Mouse (Mus musculus) embryonic facial prominence, embryonic 15.5 days (tissue): ENCODE results near the gene Ube2t. TPM values are rescaled to one million over a fixed set of nuclear protein-coding genes. Genes with fewer than 3 reads are reported as not detected.
A peak's percentile ranks its signal among the peaks of the same experiment; 100 is the strongest.

Experiments used
- ATAC-seq: fragments of 200-750 bp; cut with Nextera tagmentation; 2 replicates; pipeline ENCODE4 v1.8.0; 2017; ENCODE audit warnings: low read depth, moderate TSS enrichment; ENCODE audit not compliant: insufficient number of reproducible peaks, low FRiP score, low TSS enrichment
- H3K27ac ChIP-seq: fragments of 300-500 bp; sonication (generic); replicated peaks from 2 replicates; pipeline ENCODE4 v1.5.1; 2015; ENCODE audit warnings: mild to moderate bottlenecking, inconsistent platforms
- H3K27me3 ChIP-seq: fragments of 300-500 bp; sonication (generic); 2 replicates; pipeline ENCODE4 v1.6.1; 2015; ENCODE audit warnings: inconsistent platforms
- H3K36me3 ChIP-seq: fragments of 300-500 bp; sonication (generic); 2 replicates; pipeline ENCODE4 v1.6.1; 2015; ENCODE audit warnings: mild to moderate bottlenecking, inconsistent platforms
- H3K4me1 ChIP-seq: fragments of 300-500 bp; sonication (generic); 2 replicates; pipeline ENCODE4 v1.6.1; 2015; ENCODE audit warnings: inconsistent platforms
- H3K4me2 ChIP-seq: fragments of 300-500 bp; sonication (generic); replicated peaks from 2 replicates; pipeline ENCODE4 v1.6.1; 2015; ENCODE audit warnings: mild to moderate bottlenecking, inconsistent platforms
- H3K4me3 ChIP-seq: fragments of 300-500 bp; sonication (generic); replicated peaks from 2 replicates; pipeline ENCODE4 v1.5.1; 2015; ENCODE audit warnings: mild to moderate bottlenecking, inconsistent platforms
- H3K9ac ChIP-seq: fragments of 300-500 bp; sonication (generic); 2 replicates; pipeline ENCODE4 v1.6.1; 2015; ENCODE audit warnings: inconsistent platforms
- H3K9me3 ChIP-seq: fragments of 300-500 bp; sonication (generic); replicated peaks from 2 replicates; pipeline ENCODE4 v1.6.1; 2016; ENCODE audit warnings: inconsistent platforms
- WGBS: fragments of 180-500 bp; shearing (Covaris S2); methylation state at CpG from one replicate; pipeline ENCODE4 v1.1.7; 2015; 5-methylcytosine and 5-hydroxymethylcytosine counted together
- polyA plus RNA-seq: library from polyadenylated mRNA; unstranded; fragments of >200 nt; fragmentation: Nextera tagmentation; extraction: Ambion mirVana; gene quantifications from 2 replicates; pipeline ENCODE4 v1.2.1, GENCODE M21; 2015

The Ube2t gene
- polyA plus RNA-seq = 27.0 and 30.3 TPM in 2 replicates

DNA sequence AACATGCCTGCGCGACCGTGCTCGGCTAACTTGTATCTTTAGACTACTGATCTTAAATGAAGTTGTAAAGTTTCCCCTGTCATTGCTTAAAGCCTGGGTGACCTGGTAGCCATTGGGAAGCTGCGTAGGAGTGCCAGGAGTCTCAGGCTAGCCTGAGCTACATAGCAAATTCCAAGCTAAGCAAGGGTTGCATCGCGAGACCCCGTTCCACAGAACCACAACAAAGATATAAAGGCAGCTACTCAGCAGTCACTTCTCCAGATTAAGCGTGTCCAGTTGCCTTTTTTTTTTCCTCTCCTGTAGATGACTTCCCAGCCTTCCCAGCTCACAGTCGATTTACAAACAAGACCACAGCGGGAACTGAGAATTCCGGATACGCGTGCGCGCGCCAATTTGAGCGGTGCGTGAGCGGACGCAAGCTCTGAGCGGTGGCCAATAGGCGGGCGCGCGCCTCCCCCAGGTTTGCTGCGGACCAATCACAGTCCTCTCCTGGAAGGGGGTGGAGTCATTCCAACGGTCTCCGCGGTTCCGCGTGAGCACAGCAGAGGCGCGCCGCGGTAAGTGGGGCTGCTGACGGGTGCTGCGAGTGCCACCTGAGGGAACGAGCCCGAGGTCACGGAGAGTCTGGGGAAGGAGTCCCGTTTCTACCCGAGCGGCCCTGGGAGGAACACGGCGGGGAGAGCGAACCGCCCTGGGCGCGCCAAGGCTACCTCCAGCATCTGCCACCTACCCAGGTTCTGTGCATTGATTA is at the start of gene Ube2t:
Gene Ube2t (plus strand): TSS at position 513 of the 751 bp plus-strand sequence.
- 0 out of 2 replicates have a peak within 1 kb of the TSS, but pooled peaks have one; percentile 28 for H3K27ac ChIP-seq
- H3K9ac ChIP-seq = peak within 1 kb of the TSS; percentile 65
- H3K27me3 ChIP-seq = no peaks in the 10 kb centered on the region
- H3K4me3 ChIP-seq = peak within 1 kb of the TSS; percentile 87
- H3K4me1 ChIP-seq = peaks cover 8% of the 10 kb centered on the region; the same call in 1 of the 2 replicates
- no peaks in the 10 kb centered on the region for H3K9me3 ChIP-seq
- 2% methylated on average over 50 of the region's 50 CpGs for WGBS
- H3K36me3 ChIP-seq = peaks cover 5% of the 10 kb centered on the region; the same call in 1 of the 2 replicates
- H3K4me2 ChIP-seq = peak within 1 kb of the TSS; percentile 84
- ATAC-seq = peak; percentile 99

DNA sequence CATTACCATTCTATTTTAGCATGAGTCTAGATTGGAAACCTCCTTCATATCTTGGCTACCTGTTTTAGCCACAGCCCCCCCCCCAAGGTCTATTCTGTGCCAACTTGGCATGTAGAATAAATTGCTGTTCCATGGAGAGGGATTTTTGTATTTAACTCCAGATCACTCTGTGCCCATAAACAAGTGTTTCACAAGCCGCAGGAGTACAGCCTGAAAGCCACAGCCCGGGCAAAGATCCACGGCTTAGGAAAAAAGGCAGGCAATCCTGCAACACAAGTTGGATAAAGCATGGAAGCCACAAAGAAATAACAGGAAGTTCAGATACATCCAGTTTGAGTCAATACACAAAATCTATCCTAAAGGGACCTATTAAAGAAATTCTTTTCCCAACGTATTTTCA is 48.8 kb upstream of the Ube2t start:
- no peaks in the 10 kb centered on the region for H3K27me3 ChIP-seq

DNA sequence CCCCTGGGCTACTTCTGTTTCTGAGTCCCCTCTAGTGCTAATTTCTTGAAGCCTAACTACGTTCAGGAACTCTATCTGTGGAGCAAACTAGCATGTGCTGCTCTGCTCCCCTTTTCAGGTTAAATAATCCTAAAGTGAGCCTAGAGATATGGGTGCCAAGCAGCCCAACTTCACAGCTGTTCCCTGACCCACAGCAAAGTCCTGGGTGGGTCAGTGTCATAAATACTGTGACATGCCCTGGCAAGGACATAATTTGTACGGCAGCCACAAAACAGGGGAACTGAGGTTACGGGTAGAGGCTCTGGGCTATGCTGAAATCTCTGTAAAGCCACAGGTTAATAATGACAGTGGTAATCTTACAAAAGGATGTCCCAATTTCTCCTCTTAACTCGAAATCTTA is 46.9 kb upstream of the Ube2t start:
- no peaks in the 10 kb centered on the region for H3K4me1 ChIP-seq
- WGBS = 77% methylated on average over 4 of the region's 4 CpGs
- ATAC-seq = no peak
- H3K4me3 ChIP-seq = no peak overlapping the region
- H3K4me2 ChIP-seq = no peak overlapping the region
- H3K27me3 ChIP-seq = no peaks in the 10 kb centered on the region
- H3K27ac ChIP-seq = no peak overlapping the region
- H3K9me3 ChIP-seq = no peaks in the 10 kb centered on the region
- no peak overlapping the region for H3K9ac ChIP-seq
- no peaks in the 10 kb centered on the region for H3K36me3 ChIP-seq

More for the DNA sequence above, 48.8 kb upstream of the Ube2t start:
- peaks cover 7% of the 10 kb centered on the region; the same call in 1 of the 2 replicates for H3K4me1 ChIP-seq
- no peak overlapping the region for H3K9ac ChIP-seq
- 69% methylated on average over 4 of the region's 4 CpGs for WGBS
- no peaks in the 10 kb centered on the region for H3K9me3 ChIP-seq
- H3K27ac ChIP-seq = no peak overlapping the region
- no peak for ATAC-seq
- no peak overlapping the region for H3K4me2 ChIP-seq
- H3K4me3 ChIP-seq = no peak overlapping the region
- no peaks in the 10 kb centered on the region for H3K36me3 ChIP-seq

DNA sequence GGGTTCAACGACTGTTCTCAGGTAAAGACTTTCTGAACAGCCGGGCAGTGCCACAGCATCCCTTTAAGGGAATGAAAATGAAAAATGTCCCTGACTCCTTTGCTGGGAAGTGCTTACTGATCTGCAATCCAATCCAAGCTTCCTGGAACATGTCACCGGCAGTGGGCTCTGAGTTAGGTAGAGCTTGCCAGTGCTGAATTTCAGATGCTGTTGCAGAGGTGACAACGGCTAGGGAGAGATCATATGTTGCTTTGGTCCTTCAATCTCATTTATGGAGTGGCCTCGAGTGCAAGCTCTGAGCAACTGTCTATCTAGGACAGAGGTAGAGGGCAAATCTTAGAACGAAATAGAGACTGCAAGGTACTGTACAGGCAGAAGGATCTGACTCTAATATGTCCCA is 43.4 kb upstream of the Ube2t start:
- 89% methylated on average over 6 of the region's 6 CpGs for WGBS
- no peaks in the 10 kb centered on the region for H3K36me3 ChIP-seq
- no peaks in the 10 kb centered on the region for H3K27me3 ChIP-seq
- H3K27ac ChIP-seq = no peak overlapping the region
- no peaks in the 10 kb centered on the region for H3K4me1 ChIP-seq
- ATAC-seq = no peak
- no peaks in the 10 kb centered on the region for H3K9me3 ChIP-seq
- H3K9ac ChIP-seq = no peak overlapping the region
- H3K4me3 ChIP-seq = no peak overlapping the region
- H3K4me2 ChIP-seq = no peak overlapping the region

DNA sequence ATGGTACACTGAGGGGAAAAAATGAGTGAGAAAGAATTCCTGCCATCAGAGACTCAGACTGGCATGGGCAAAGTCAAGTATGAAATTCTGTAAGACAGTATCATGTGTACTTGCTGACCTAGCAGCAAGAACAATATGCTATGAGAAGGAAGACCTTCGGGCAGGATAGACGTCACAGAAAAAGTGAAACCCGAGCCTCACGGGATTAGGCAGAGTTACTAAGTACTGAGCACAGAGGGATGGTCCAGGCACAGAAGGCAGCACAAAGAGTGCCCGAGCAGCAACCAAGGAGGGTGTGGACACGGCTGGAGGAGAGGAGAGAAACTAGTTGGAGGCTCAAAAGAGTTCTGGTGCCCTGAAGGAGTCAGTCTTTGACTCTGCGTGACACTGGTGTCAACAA is 29.9 kb upstream of the Ube2t start:
- Histone ChIP-seq H3K27me3 (no peaks in the 10 kb centered on the region), H3K4me3 (no peak overlapping the region), H3K4me1 (peaks cover 8% of the 10 kb centered on the region; the same call in 1 of the 2 replicates), H3K36me3 (no peaks in the 10 kb centered on the region), H3K4me2 (no peak overlapping the region), H3K9me3 (no peaks in the 10 kb centered on the region), H3K9ac (no peak overlapping the region), H3K27ac (no peak overlapping the region)
- 24% methylated on average over 7 of the region's 7 CpGs for WGBS
- ATAC-seq = no peak

DNA sequence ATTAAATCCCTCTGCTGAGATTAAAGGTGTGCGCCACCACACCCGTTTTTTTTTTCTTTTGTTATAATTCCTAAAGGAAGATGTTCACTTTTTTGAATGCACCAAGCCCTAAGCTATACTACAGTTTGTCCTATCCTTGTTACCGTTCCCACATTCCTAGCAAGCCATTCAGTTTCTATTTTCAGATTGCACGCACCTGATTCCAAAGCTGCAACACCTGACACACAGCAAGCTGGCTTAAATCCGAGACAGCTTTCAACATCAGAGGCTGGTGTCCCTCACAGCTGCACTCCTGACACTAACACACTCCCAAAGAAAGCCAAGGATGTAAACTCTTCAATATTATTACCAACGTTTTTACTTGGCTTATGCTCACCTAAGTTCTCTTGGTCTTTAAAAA is 26.0 kb upstream of the Ube2t start:
- ATAC-seq = no peak
- H3K4me1 ChIP-seq = peaks cover 10% of the 10 kb centered on the region; the same call in 1 of the 2 replicates
- no peak overlapping the region for H3K27ac ChIP-seq
- H3K36me3 ChIP-seq = no peaks in the 10 kb centered on the region
- H3K9ac ChIP-seq = no peak overlapping the region
- no peak overlapping the region for H3K4me3 ChIP-seq
- no peaks in the 10 kb centered on the region for H3K27me3 ChIP-seq
- 81% methylated on average over 6 of the region's 6 CpGs for WGBS
- H3K4me2 ChIP-seq = no peak overlapping the region
- no peaks in the 10 kb centered on the region for H3K9me3 ChIP-seq

DNA sequence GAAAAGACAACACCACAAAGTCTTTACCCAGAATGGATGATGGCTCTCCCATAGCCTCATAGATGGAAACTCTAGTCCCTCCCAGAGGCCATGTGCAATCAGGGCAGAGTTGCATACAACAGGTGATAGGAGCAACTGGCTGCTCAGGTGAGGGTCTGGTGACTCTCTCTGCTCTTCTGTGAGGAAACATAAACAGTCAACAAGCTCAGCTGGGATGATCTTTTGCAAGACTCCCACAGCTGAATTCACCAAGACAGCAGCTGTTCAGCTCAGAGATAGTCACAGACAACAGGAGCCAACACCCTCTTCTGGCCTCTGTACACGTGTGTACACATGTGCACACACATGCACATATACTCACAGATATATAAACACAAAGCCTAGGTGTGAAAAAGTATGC is 24.1 kb upstream of the Ube2t start:
- ATAC-seq = no peak
- Histone ChIP-seq H3K36me3 (no peaks in the 10 kb centered on the region), H3K4me3 (no peak overlapping the region), H3K9ac (no peak overlapping the region), H3K4me1 (peaks cover 2% of the 10 kb centered on the region; the same call in 1 of the 2 replicates), H3K9me3 (no peaks in the 10 kb centered on the region), H3K27ac (no peak overlapping the region), H3K4me2 (no peak overlapping the region), H3K27me3 (no peaks in the 10 kb centered on the region)
- 70% methylated on average over 1 of the region's 1 CpGs for WGBS

DNA sequence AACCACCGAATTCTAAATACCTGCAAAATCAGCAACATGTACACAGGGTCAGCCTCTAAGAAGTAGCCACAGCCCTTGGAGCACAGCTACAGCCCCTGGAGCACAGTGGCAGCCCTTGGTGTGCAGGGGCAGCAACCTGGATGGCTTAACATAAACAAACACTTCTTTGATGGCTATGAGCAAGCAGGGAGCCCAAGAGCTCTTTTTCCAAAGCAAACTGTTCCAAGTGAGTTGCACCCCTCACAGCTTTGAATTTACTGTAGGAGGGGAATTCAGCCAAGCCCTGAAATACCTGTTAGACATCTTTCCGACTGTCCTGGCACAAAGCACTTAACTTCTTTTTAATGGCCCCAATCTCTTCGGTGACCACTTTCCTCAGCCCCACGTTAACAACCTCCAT is 21.5 kb upstream of the Ube2t start:
- no peak for ATAC-seq
- Histone ChIP-seq H3K4me1 (peaks cover 2% of the 10 kb centered on the region; the same call in 1 of the 2 replicates), H3K9ac (no peak overlapping the region), H3K27ac (no peak overlapping the region), H3K9me3 (no peaks in the 10 kb centered on the region), H3K27me3 (no peaks in the 10 kb centered on the region), H3K36me3 (no peaks in the 10 kb centered on the region), H3K4me2 (no peak overlapping the region), H3K4me3 (no peak overlapping the region)
- WGBS = 52% methylated on average over 4 of the region's 4 CpGs

DNA sequence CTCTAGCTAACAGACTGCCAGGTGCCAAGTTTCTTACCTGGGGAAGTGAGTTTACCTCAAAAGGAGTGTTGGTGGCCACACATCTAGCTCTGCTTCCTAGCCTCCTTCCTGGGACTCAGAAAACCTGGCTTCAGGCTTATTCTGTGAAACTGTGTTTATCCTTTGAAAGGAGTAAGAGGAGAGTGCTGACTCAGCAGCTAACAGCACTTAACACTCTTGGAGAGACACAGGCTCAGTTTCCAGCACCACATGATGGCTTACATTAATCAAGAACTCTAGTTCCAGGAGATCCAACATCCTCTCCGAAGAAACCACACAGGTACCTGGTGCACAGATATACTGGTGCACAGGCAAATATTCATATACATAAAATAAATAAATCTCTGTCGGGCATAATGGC is 19.5 kb upstream of the Ube2t start:
- WGBS = 90% methylated on average over 2 of the region's 2 CpGs
- 0 out of 2 replicates have a peak, but pooled peaks cover 3% of the 10 kb centered on the region for H3K36me3 ChIP-seq
- no peak overlapping the region for H3K9ac ChIP-seq
- H3K9me3 ChIP-seq = no peaks in the 10 kb centered on the region
- no peak overlapping the region for H3K4me3 ChIP-seq
- H3K27ac ChIP-seq = no peak overlapping the region
- peaks cover 2% of the 10 kb centered on the region; the same call in 1 of the 2 replicates for H3K4me1 ChIP-seq
- no peaks in the 10 kb centered on the region for H3K27me3 ChIP-seq
- no peak for ATAC-seq
- no peak overlapping the region for H3K4me2 ChIP-seq

DNA sequence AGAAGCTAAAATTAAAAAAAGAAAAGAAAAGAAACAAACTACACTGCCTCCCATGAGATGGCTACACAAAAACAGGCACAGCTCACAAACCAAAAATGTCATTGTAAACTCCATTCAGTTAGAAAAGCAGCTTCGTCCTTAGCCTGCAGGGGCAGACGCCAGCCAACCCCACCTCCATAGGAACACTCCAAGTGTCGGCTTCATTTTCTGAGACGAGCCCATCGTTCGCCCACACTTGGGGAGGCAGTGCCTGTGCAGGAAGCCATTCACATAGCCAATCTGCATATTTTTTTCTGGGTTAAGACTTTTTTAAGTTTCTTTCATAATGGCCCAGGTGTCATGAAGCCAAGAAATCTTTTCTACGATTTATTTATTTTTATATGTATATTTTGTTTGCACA is 14.8 kb upstream of the Ube2t start:
- Histone ChIP-seq H3K4me1 (0 out of 2 replicates have a peak, but pooled peaks cover 4% of the 10 kb centered on the region), H3K9ac (no peak overlapping the region), H3K36me3 (0 out of 2 replicates have a peak, but pooled peaks cover 12% of the 10 kb centered on the region), H3K4me2 (no peak overlapping the region), H3K27me3 (no peaks in the 10 kb centered on the region), H3K9me3 (no peaks in the 10 kb centered on the region), H3K4me3 (no peak overlapping the region), H3K27ac (no peak overlapping the region)
- no peak for ATAC-seq
- 73% methylated on average over 7 of the region's 7 CpGs for WGBS

DNA sequence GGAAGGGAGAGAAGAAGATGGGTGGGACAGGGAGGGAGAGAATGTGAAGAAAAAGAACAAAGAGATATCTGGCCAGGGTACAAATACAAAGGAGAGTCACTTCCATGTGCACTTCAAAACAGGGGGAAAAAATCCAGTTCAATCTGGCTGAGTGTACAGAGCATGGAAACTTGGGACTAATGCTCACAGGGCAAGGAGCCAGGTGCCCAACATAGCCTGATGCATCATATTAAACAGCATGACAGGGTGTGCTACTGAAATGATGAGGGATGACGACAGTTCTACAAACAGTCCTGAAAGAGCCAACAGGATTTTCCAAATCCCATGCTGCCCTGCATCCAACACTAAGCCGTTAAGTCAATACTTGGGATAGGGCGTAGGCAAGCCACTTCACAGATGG is 12.4 kb upstream of the Ube2t start:
- WGBS = 76% methylated on average over 3 of the region's 3 CpGs
- Histone ChIP-seq H3K4me3 (no peak overlapping the region), H3K27me3 (no peaks in the 10 kb centered on the region), H3K4me1 (peaks cover 13% of the 10 kb centered on the region), H3K9ac (no peak overlapping the region), H3K9me3 (no peaks in the 10 kb centered on the region), H3K4me2 (no peak overlapping the region), H3K36me3 (0 out of 2 replicates have a peak, but pooled peaks cover 12% of the 10 kb centered on the region), H3K27ac (no peak overlapping the region)
- no peak for ATAC-seq
